Mouse (Mus musculus): Measurements from ENCODE around the gene Elane.

Elane gene

GRCm38 (mm10) chr10:79857452-79857811, 28.6 kb upstream of the Elane start:
- DNase-seq (ENCODE audit: extremely low read depth, insufficient read length, low spot score) = peak; percentile 50

- DNase-seq (ENCODE audit: extremely low read depth, insufficient read length, low spot score) = no peak
Measured at GRCm38 (mm10) chr10:79857894-79858293, 28.2 kb upstream of the Elane start.

- peak; percentile 45 for DNase-seq (ENCODE audit: extremely low read depth, insufficient read length, low spot score)
Measured at GRCm38 (mm10) chr10:79858416-79859074, 27.5 kb upstream of the Elane start.

- no peak for DNase-seq (ENCODE audit: extremely low read depth, insufficient read length, low spot score)
Measured at GRCm38 (mm10) chr10:79859116-79859515, 26.9 kb upstream of the Elane start.

GRCm38 (mm10) chr10:79860079-79860911, 25.8 kb upstream of the Elane start:
- DNase-seq (ENCODE audit: extremely low read depth, insufficient read length, low spot score) = no peak

GRCm38 (mm10) chr10:79861230-79862048, 24.6 kb upstream of the Elane start:
- DNase-seq (ENCODE audit: extremely low read depth, insufficient read length, low spot score) = no peak

- DNase-seq (ENCODE audit: extremely low read depth, insufficient read length, low spot score) = peak; percentile 37
Measured at GRCm38 (mm10) chr10:79862049-79862788, 23.8 kb upstream of the Elane start.

GRCm38 (mm10) chr10:79862925-79863324, 23.1 kb upstream of the Elane start:
- peak; percentile 41 for DNase-seq (ENCODE audit: extremely low read depth, insufficient read length, low spot score)

GRCm38 (mm10) chr10:79864351-79865188, 21.5 kb upstream of the Elane start:
- peak; percentile 49 for DNase-seq (ENCODE audit: extremely low read depth, insufficient read length, low spot score)

GRCm38 (mm10) chr10:79865189-79865601, 20.9 kb upstream of the Elane start:
- DNase-seq (ENCODE audit: extremely low read depth, insufficient read length, low spot score) = peak; percentile 52

- DNase-seq (ENCODE audit: extremely low read depth, insufficient read length, low spot score) = peak; percentile 59
Measured at GRCm38 (mm10) chr10:79865801-79866295, 20.2 kb upstream of the Elane start.

- peak; percentile 44 for DNase-seq (ENCODE audit: extremely low read depth, insufficient read length, low spot score)
Measured at GRCm38 (mm10) chr10:79866601-79867000, 19.4 kb upstream of the Elane start.

- DNase-seq (ENCODE audit: extremely low read depth, insufficient read length, low spot score) = no peak
Measured at GRCm38 (mm10) chr10:79871845-79872244, 14.2 kb upstream of the Elane start.

- DNase-seq (ENCODE audit: extremely low read depth, insufficient read length, low spot score) = no peak
Measured at GRCm38 (mm10) chr10:79872862-79873261, 13.2 kb upstream of the Elane start.

GRCm38 (mm10) chr10:79873313-79873712, 12.7 kb upstream of the Elane start:
- DNase-seq (ENCODE audit: extremely low read depth, insufficient read length, low spot score) = no peak

GRCm38 (mm10) chr10:79873715-79874289, 12.2 kb upstream of the Elane start:
- DNase-seq (ENCODE audit: extremely low read depth, insufficient read length, low spot score) = no peak

- DNase-seq (ENCODE audit: extremely low read depth, insufficient read length, low spot score) = no peak
Measured at GRCm38 (mm10) chr10:79874290-79874862, 11.7 kb upstream of the Elane start, which contains the start of the genes Prtn3 and Plppr3. Gene Prtn3, plus strand, starts transcription at chr10:79874476. Gene Plppr3, minus strand, starts transcription at chr10:79874634.

GRCm38 (mm10) chr10:79877174-79877573, 8.9 kb upstream of the Elane start:
- no peak for DNase-seq (ENCODE audit: extremely low read depth, insufficient read length, low spot score)

GRCm38 (mm10) chr10:79877757-79878156, 8.3 kb upstream of the Elane start:
- DNase-seq (ENCODE audit: extremely low read depth, insufficient read length, low spot score) = no peak

All from 3134 (cell line).